Mouse (Mus musculus): ENCODE measurements at regions not wholly inside any gene's neighbourhood (a gene's known extent, or its start where the extent isn't known, plus 50 kb on each side); places are given as distances from the start of the nearest gene placed in this dataset.

GRCm38 (mm10) chr3:41194311-41195112 is 111.7 kb upstream of the Pgrmc2 start:
- no peaks in the 10 kb centered on the region for H3K27me3 ChIP-seq (ENCODE audit: control insufficient read depth, insufficient read depth, low read length)
- H3K4me1 ChIP-seq (ENCODE audit: control insufficient read depth, insufficient read depth, insufficient read length) = no peaks in the 10 kb centered on the region
- WGBS = 86% methylated on average over 9 of the region's 9 CpGs
- no peak for TF ChIP-seq POLR2A (IDR thresholded peaks at IDR 0.05; ENCODE audit: low read depth, low read length)
- no peak for TF ChIP-seq CTCF (IDR thresholded peaks at IDR 0.05; ENCODE audit: extremely low read depth, insufficient read depth, insufficient read length, insufficient replicate concordance)
- no peak for DNase-seq (ENCODE audit: low read depth in 1 of 2, low spot score in 2 of 2)
- H3K4me3 ChIP-seq (ENCODE audit: extremely low read depth, insufficient read depth, insufficient read length) = no peak overlapping the region
- H3K27ac ChIP-seq (ENCODE audit: insufficient read depth, low read length) = no peak overlapping the region
- H3K36me3 ChIP-seq (ENCODE audit: control insufficient read depth, insufficient read depth, low read length) = no peaks in the 10 kb centered on the region

- 82% methylated on average over 10 of the region's 10 CpGs for WGBS
- DNase-seq (ENCODE audit: low read depth in 1 of 2, low spot score in 2 of 2) = no peak
- H3K27me3 ChIP-seq (ENCODE audit: control insufficient read depth, insufficient read depth, low read length) = no peaks in the 10 kb centered on the region
- no peak overlapping the region for H3K27ac ChIP-seq (ENCODE audit: insufficient read depth, low read length)
- TF ChIP-seq CTCF (IDR thresholded peaks at IDR 0.05; ENCODE audit: extremely low read depth, insufficient read depth, insufficient read length, insufficient replicate concordance) (no peak), POLR2A (IDR thresholded peaks at IDR 0.05; ENCODE audit: low read depth, low read length) (no peak)
- H3K4me3 ChIP-seq (ENCODE audit: extremely low read depth, insufficient read depth, insufficient read length) = no peak overlapping the region
- H3K36me3 ChIP-seq (ENCODE audit: control insufficient read depth, insufficient read depth, low read length) = no peaks in the 10 kb centered on the region
- no peaks in the 10 kb centered on the region for H3K4me1 ChIP-seq (ENCODE audit: control insufficient read depth, insufficient read depth, insufficient read length)
These were observed 102.7 kb upstream of the Pgrmc2 start for GRCm38 (mm10) chr3:41185305-41186097.

DNA sequence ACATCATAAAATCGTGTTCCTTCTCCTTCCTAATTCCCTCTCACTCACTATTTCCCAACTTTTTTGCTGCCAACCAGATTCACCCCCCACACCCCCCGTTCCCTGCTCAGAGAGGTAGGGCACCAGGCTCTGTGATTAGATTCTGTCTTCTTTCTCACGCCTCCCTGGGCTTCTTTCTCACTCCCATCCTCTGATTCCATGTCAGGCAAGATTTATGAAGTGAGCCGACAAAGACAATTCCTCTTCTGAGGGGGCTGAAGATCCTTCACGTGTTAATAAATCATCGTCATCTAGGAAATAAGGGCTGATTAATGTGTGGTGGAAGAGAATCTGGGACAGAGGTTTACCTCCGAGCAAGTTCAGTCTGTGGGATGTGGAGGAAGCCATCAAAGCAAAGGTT is 101.5 kb upstream of the Pgrmc2 start:
- no peak for TF ChIP-seq CTCF (IDR thresholded peaks at IDR 0.05; ENCODE audit: extremely low read depth, insufficient read depth, insufficient read length, insufficient replicate concordance)
- TF ChIP-seq POLR2A (IDR thresholded peaks at IDR 0.05; ENCODE audit: low read depth, low read length) = no peak
- no peak overlapping the region for H3K4me3 ChIP-seq (ENCODE audit: extremely low read depth, insufficient read depth, insufficient read length)
- no peaks in the 10 kb centered on the region for H3K27me3 ChIP-seq (ENCODE audit: control insufficient read depth, insufficient read depth, low read length)
- no peaks in the 10 kb centered on the region for H3K4me1 ChIP-seq (ENCODE audit: control insufficient read depth, insufficient read depth, insufficient read length)
- DNase-seq (ENCODE audit: low read depth in 1 of 2, low spot score in 2 of 2) = no peak
- H3K36me3 ChIP-seq (ENCODE audit: control insufficient read depth, insufficient read depth, low read length) = no peaks in the 10 kb centered on the region
- WGBS = 74% methylated on average over 7 of the region's 7 CpGs
- no peak overlapping the region for H3K27ac ChIP-seq (ENCODE audit: insufficient read depth, low read length)

DNA sequence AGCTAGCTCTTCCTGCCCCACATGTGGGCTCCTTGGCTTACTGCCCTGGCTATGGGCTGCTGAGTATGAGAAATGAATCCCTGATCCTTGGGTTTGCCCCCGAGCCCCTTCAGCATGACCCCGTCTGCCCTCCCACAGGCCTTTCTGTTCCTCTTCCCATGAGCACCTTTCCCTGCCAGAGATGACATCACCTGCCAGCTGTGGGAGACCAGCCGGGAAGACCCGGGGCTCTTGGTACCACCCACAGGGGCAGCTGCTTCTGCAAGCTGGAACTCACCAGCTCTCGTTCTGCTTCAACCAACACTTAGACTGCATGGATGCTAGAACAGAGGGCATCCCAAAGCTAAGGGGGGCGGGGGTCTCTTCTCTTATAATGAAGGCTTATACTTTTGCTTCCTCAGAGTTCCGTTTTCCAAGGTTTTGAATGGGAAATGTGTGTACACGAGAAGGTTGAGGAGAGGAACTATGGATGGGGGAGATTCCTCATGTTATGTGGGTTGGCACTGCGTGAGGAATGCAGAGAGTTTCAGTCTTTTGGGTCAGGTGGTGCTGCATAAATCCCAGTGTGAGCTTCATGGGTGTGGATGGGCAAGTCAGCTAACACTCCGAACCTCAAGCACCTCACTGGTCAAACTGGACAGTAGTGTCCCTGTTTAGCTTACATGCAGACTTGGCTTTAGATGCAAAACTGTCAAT is 100.2 kb upstream of the Pgrmc2 start:
- WGBS = 68% methylated on average over 10 of the region's 10 CpGs
- H3K27me3 ChIP-seq (ENCODE audit: control insufficient read depth, insufficient read depth, low read length) = no peaks in the 10 kb centered on the region

GRCm38 (mm10) chr3:41182036-41182899 is 99.4 kb upstream of the Pgrmc2 start:
- TF ChIP-seq POLR2A (IDR thresholded peaks at IDR 0.05; ENCODE audit: low read depth, low read length) = no peak
- peak; percentile 70; the same call in 1 of the 2 replicates for TF ChIP-seq CTCF (IDR thresholded peaks at IDR 0.05; ENCODE audit: extremely low read depth, insufficient read depth, insufficient read length, insufficient replicate concordance)
- DNase-seq (ENCODE audit: low read depth in 1 of 2, low spot score in 2 of 2) = peak; percentile 18 to 57
- Histone ChIP-seq H3K36me3 (ENCODE audit: control insufficient read depth, insufficient read depth, low read length) (no peaks in the 10 kb centered on the region), H3K4me3 (ENCODE audit: extremely low read depth, insufficient read depth, insufficient read length) (no peak overlapping the region), H3K27me3 (ENCODE audit: control insufficient read depth, insufficient read depth, low read length) (no peaks in the 10 kb centered on the region), H3K4me1 (ENCODE audit: control insufficient read depth, insufficient read depth, insufficient read length) (no peaks in the 10 kb centered on the region), H3K27ac (ENCODE audit: insufficient read depth, low read length) (no peak overlapping the region)
- 56% methylated on average over 15 of the region's 15 CpGs for WGBS

More for the DNA sequence above, 100.2 kb upstream of the Pgrmc2 start:
- H3K27ac ChIP-seq (ENCODE audit: insufficient read depth, low read length) = no peak overlapping the region
- TF ChIP-seq CTCF (IDR thresholded peaks at IDR 0.05; ENCODE audit: extremely low read depth, insufficient read depth, insufficient read length, insufficient replicate concordance) = no peak
- TF ChIP-seq POLR2A (IDR thresholded peaks at IDR 0.05; ENCODE audit: low read depth, low read length) = no peak
- no peaks in the 10 kb centered on the region for H3K4me1 ChIP-seq (ENCODE audit: control insufficient read depth, insufficient read depth, insufficient read length)
- H3K4me3 ChIP-seq (ENCODE audit: extremely low read depth, insufficient read depth, insufficient read length) = no peak overlapping the region
- no peaks in the 10 kb centered on the region for H3K36me3 ChIP-seq (ENCODE audit: control insufficient read depth, insufficient read depth, low read length)
- no peak for DNase-seq (ENCODE audit: low read depth in 1 of 2, low spot score in 2 of 2)

DNA sequence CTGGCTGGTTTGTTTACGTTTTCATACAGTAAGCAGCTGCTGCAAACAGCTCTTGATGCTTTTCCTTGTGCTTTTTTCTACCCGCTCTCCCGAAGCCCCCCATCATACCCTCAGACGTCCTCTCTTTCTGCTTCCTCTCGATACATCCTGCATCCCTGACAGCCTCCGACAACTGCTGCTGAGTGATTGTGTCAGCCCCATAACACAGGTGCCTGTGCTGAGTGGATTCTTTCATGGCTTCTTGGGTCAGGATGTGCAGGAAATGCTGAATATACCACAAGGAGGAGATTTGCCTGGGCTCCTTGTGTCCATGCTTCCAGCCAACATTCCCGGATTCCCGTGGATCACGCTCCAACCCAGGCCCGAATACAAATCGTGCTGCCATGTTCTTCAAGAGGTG is 98.6 kb upstream of the Pgrmc2 start:
- Histone ChIP-seq H3K4me3 (ENCODE audit: extremely low read depth, insufficient read depth, insufficient read length) (no peak overlapping the region), H3K36me3 (ENCODE audit: control insufficient read depth, insufficient read depth, low read length) (no peaks in the 10 kb centered on the region), H3K27me3 (ENCODE audit: control insufficient read depth, insufficient read depth, low read length) (no peaks in the 10 kb centered on the region), H3K4me1 (ENCODE audit: control insufficient read depth, insufficient read depth, insufficient read length) (no peaks in the 10 kb centered on the region), H3K27ac (ENCODE audit: insufficient read depth, low read length) (no peak overlapping the region)
- TF ChIP-seq POLR2A (IDR thresholded peaks at IDR 0.05; ENCODE audit: low read depth, low read length) = no peak
- TF ChIP-seq CTCF (IDR thresholded peaks at IDR 0.05; ENCODE audit: extremely low read depth, insufficient read depth, insufficient read length, insufficient replicate concordance) = no peak
- DNase-seq (ENCODE audit: low read depth in 1 of 2, low spot score in 2 of 2) = no peak
- 79% methylated on average over 11 of the region's 11 CpGs for WGBS
